Mouse (Mus musculus) effector memory CD4-positive, alpha-beta T cell, adult 5 months (primary cell): ENCODE measurements around the gene Gm49388. TPM values are rescaled to one million over a fixed set of nuclear protein-coding genes. Genes with fewer than 3 reads are reported as not detected.

Experiments
- polyA plus RNA-seq: library from polyadenylated mRNA; unstranded; fragments of 100-300 nt; shearing (Covaris generic); gene quantifications from one replicate; pipeline ENCODE4 v1.2.1, GENCODE M21; 2017

The Gm49388 gene
- polyA plus RNA-seq: not detected

DNA sequence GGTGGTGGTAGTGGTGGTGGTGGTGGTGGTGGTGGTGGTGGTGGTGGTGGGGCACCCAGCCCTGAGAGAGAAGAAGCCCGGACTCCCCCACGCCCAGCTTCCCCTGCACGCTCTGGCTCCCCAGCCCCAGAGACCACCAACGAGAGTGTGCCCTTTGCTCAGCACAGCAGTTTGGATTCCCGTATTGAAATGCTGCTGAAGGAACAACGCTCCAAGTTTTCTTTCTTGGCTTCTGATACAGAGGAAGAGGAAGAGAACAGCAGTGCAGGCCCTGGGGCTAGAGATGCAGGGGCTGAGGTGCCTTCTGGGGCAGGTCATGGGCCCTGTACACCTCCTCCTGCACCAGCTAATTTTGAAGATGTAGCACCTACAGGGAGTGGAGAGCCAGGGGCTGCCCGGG is at the start of gene Gm49388:
Gene Gm49388 (plus strand): TSS at position 301 of the 400 bp plus-strand sequence.

DNA sequence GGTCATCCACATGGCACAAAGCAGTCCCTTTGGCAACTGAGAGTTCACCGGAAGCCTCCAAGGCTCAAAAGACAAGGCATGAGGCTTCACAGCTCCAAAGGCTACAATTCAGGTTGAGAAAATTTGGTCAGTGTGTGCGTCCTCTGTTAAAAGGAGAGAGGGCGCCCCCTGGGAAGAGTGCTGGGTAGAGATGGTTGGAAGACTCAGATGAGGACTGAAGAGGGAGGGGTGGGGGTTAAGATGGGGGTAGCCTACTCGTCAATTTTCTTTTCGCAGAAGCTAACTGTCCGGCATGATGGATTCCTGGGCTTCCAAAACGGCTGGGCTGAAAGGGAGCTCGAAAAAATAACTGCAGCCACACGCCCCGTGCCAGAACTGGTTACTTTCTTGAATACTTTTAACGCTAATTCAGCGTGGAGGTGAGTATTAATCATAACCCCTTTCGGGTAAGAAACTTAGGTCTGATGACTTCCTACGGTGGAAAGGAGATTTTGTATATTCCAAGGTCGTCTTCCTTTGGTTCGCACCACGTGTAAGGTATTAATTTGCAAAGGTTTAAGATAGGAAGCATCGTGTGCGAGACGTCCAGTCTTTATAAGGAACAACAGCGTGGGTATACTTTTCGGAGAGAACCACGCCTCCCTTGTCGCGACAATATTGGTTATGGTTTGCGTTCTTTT is 40.9 kb upstream of the Gm49388 start, which contains the start of gene Fbxl19:
Gene Fbxl19 (plus strand): TSS at position 178 of the 680 bp plus-strand sequence.

GRCm38 (mm10) chr7:127769651-127770038 is 15.8 kb upstream of the Gm49388 start, which contains the start of gene Orai3:
Gene Orai3 (plus strand): TSS chr7:127769815.

GRCm38 (mm10) chr7:127776426-127776825 is 9.0 kb upstream of the Gm49388 start, which contains the start of gene Setd1a:
Gene Setd1a (plus strand): TSS chr7:127776670.

GRCm38 (mm10) chr7:127800435-127801009 is 15.1 kb downstream of the Gm49388 start, which contains the start of gene Hsd3b7:
Gene Hsd3b7 (plus strand): TSS chr7:127800604.

GRCm38 (mm10) chr7:127824176-127824871 is 38.9 kb downstream of the Gm49388 start, which contains the start of the genes Stx4a and Stx1b:
Gene Stx4a (plus strand): TSS chr7:127824294.
Gene Stx1b (minus strand): TSS chr7:127824549.

Other genes with a start within 250 kb of the Gm49388 start
- gene Tmem265, start 224.2 kb upstream of the Gm49388 start, polyA plus RNA-seq: 10.3 TPM
- gene Phkg2, start 212.3 kb upstream of the Gm49388 start, polyA plus RNA-seq: 82.7 TPM
- 0.39 TPM for gene Ccdc189, start 197.0 kb upstream of the Gm49388 start, polyA plus RNA-seq
- gene Rnf40, start 196.8 kb upstream of the Gm49388 start, polyA plus RNA-seq: 108 TPM
- gene Zfp629, start 169.8 kb upstream of the Gm49388 start, polyA plus RNA-seq: 1.7 TPM
- 59.3 TPM for gene Bcl7c, start 76.7 kb upstream of the Gm49388 start, polyA plus RNA-seq
- gene Ctf1, start 72.9 kb upstream of the Gm49388 start, polyA plus RNA-seq: not detected
- not detected for gene Ctf2, start 53.4 kb upstream of the Gm49388 start, polyA plus RNA-seq
- 0.71 TPM for gene Fbxl19, start 41.1 kb upstream of the Gm49388 start, polyA plus RNA-seq
- gene Orai3, start 15.8 kb upstream of the Gm49388 start, polyA plus RNA-seq: 10.5 TPM
- 7.5 TPM for gene Setd1a, start 8.9 kb upstream of the Gm49388 start, polyA plus RNA-seq
- 0.79 TPM for gene Hsd3b7, start 15.0 kb downstream of the Gm49388 start, polyA plus RNA-seq
- 111 TPM for gene Stx4a, start 38.7 kb downstream of the Gm49388 start, polyA plus RNA-seq
- gene Stx1b, start 38.9 kb downstream of the Gm49388 start, polyA plus RNA-seq: 0.41 TPM
- gene Zfp646, start 90.6 kb downstream of the Gm49388 start, polyA plus RNA-seq: 25.8 TPM
- gene Zfp668, start 91.2 kb downstream of the Gm49388 start, polyA plus RNA-seq: 9.0 TPM
- 0.51 TPM for gene Prss53, start 105.4 kb downstream of the Gm49388 start, polyA plus RNA-seq
- gene Gm21974, start 109.8 kb downstream of the Gm49388 start, polyA plus RNA-seq: not detected
- 47.2 TPM for gene Vkorc1, start 110.0 kb downstream of the Gm49388 start, polyA plus RNA-seq
- gene Bckdk, start 118.5 kb downstream of the Gm49388 start, polyA plus RNA-seq: 39.1 TPM
- 32.7 TPM for gene Kat8, start 126.9 kb downstream of the Gm49388 start, polyA plus RNA-seq
- gene Prss8, start 144.5 kb downstream of the Gm49388 start, polyA plus RNA-seq: not detected
- 1.7 TPM for gene Prss36, start 161.1 kb downstream of the Gm49388 start, polyA plus RNA-seq
- gene Fus, start 181.8 kb downstream of the Gm49388 start, polyA plus RNA-seq: 253 TPM
- 95.9 TPM for gene Pycard, start 208.3 kb downstream of the Gm49388 start, polyA plus RNA-seq
- gene Trim72, start 218.3 kb downstream of the Gm49388 start, polyA plus RNA-seq: not detected